In genomic region chr2:59226383-59226782, GRCm38 (mm10) we compare ENCODE assay signal across 19 mouse cellular contexts.
DNase-seq lines count a peak whose midpoint lies in the region; ATAC-seq lines count a peak whose summit lies in the region.
"Had no signal": no experiment of that assay in that cellular context is flagged by ENCODE, and none has a peak within 500 bp of the region (broad histone marks: within the 10 kb centered on the region; RNA-seq: fewer than 3 reads in every experiment).

No protein-coding gene starts in this region.

- peak; percentile 28 for DNase-seq in adrenal gland, adult 2 months
- DNase-seq in adrenal gland, postnatal 25 days, result no peak
- no peak for DNase-seq in frontal cortex, postnatal 10 days (ENCODE audit: low spot score in 2 of 2)
- peak; percentile 45 for DNase-seq in layer of hippocampus, adult 9-11 months
- no peak for DNase-seq in layer of hippocampus, adult 8-10 months (ENCODE audit: low spot score in 2 of 2)
- DNase-seq in brain, adult 2 months (ENCODE audit: low read depth, low spot score), result peak; percentile 75
- DNase-seq in right cerebral cortex, postnatal 14 days, result no peak
- DNase-seq: adrenal gland, postnatal 36 days; B cell, adult 2 months; cerebellum, adult 11-12 months; cerebellum, adult 9-10 months; cerebellum, postnatal 36 days; gastrocnemius, postnatal 10 days; heart, postnatal 4 days had no signal

- ATAC-seq in frontal cortex, adult (ENCODE audit: low TSS enrichment), result peak; percentile 62
- ATAC-seq: CD4-positive, CD25-positive, alpha-beta regulatory T cell, adult 4 months; hindbrain, embryonic 16.5 days; inflammation-experienced regulatory T-cells, adult 6 months; intestine, postnatal 0 days had no signal

Comparison
In these comparisons a context has a peak if more than half of its experiments do, and no peak if none do; other contexts are left out.
1. DNase-seq: peak in adrenal gland, adult 2 months (single experiment), layer of hippocampus, adult 9-11 months (single experiment) and brain, adult 2 months (single experiment); none in adrenal gland, postnatal 25 days (single experiment), frontal cortex, postnatal 10 days (0 of 2), layer of hippocampus, adult 8-10 months (0 of 2) and right cerebral cortex, postnatal 14 days (single experiment).